Mouse (Mus musculus) lung, postnatal 10 days (tissue): Measurements from ENCODE around the gene Gm14305.
"Not testable (repeated sequence)": the region's sequence is repeated elsewhere in the genome, so short reads cannot be mapped to it uniquely, and the experiment has no call there.

ENCODE experiments used
- DNase-seq: peaks from one replicate; pipeline ENCODE4 v3.0.0; 2021

Gene Gm14305

GRCm38 (mm10) chr2:176708051-176708450, at the start of gene Gm14305:
Gene Gm14305 (plus strand): TSS chr2:176708328.
- peak; percentile 5 for DNase-seq

GRCm38 (mm10) chr2:176670222-176670621, 37.9 kb upstream of the Gm14305 start, which contains the start of gene Zfp973:
Gene Zfp973 (plus strand): TSS chr2:176670522.
- not testable (repeated sequence) for DNase-seq
